Mouse (Mus musculus): ENCODE measurements around the gene Mast4.

The Mast4 gene

GRCm38 (mm10) chr13:103059995-103060652 lies 274.2 kb downstream of the Mast4 start:
- no peak for DNase-seq (ENCODE audit: low read depth, low spot score)

- DNase-seq (ENCODE audit: low read depth, low spot score): no peak
These were observed 277.8 kb downstream of the Mast4 start for GRCm38 (mm10) chr13:103056451-103056850.

- DNase-seq (ENCODE audit: low read depth, low spot score): no peak
These were observed 281.6 kb downstream of the Mast4 start for GRCm38 (mm10) chr13:103052661-103053060.

GRCm38 (mm10) chr13:103048954-103049353 lies 285.3 kb downstream of the Mast4 start:
- DNase-seq (ENCODE audit: low read depth, low spot score): no peak

GRCm38 (mm10) chr13:103043692-103044091 lies 290.6 kb downstream of the Mast4 start:
- no peak for DNase-seq (ENCODE audit: low read depth, low spot score)

- DNase-seq (ENCODE audit: low read depth, low spot score): no peak
These were observed 291.3 kb downstream of the Mast4 start for GRCm38 (mm10) chr13:103043011-103043410.

- no peak for DNase-seq (ENCODE audit: low read depth, low spot score)
These were observed 296.8 kb downstream of the Mast4 start for GRCm38 (mm10) chr13:103037466-103037865.

- no peak for DNase-seq (ENCODE audit: low read depth, low spot score)
These were observed 304.9 kb downstream of the Mast4 start for GRCm38 (mm10) chr13:103029377-103029776.

- DNase-seq (ENCODE audit: low read depth, low spot score): no peak
These were observed 306.7 kb downstream of the Mast4 start for GRCm38 (mm10) chr13:103027456-103028078.

- no peak for DNase-seq (ENCODE audit: low read depth, low spot score)
These were observed 308.8 kb downstream of the Mast4 start for GRCm38 (mm10) chr13:103025461-103025860.

- no peak for DNase-seq (ENCODE audit: low read depth, low spot score)
These were observed 315.8 kb downstream of the Mast4 start for GRCm38 (mm10) chr13:103018481-103018880.

- DNase-seq (ENCODE audit: low read depth, low spot score): no peak
These were observed 316.6 kb downstream of the Mast4 start for GRCm38 (mm10) chr13:103017661-103018060.

- no peak for DNase-seq (ENCODE audit: low read depth, low spot score)
These were observed 319.1 kb downstream of the Mast4 start for GRCm38 (mm10) chr13:103015131-103015750.

GRCm38 (mm10) chr13:103014631-103015030 lies 319.7 kb downstream of the Mast4 start:
- no peak for DNase-seq (ENCODE audit: low read depth, low spot score)

- DNase-seq (ENCODE audit: low read depth, low spot score): no peak
These were observed 320.1 kb downstream of the Mast4 start for GRCm38 (mm10) chr13:103014222-103014621.

- DNase-seq (ENCODE audit: low read depth, low spot score): no peak
These were observed 329.1 kb downstream of the Mast4 start for GRCm38 (mm10) chr13:103005227-103005626.

GRCm38 (mm10) chr13:103001831-103002230 lies 332.5 kb downstream of the Mast4 start:
- no peak for DNase-seq (ENCODE audit: low read depth, low spot score)

- DNase-seq (ENCODE audit: low read depth, low spot score): no peak
These were observed 333.4 kb downstream of the Mast4 start for GRCm38 (mm10) chr13:103000891-103001290.

GRCm38 (mm10) chr13:102994098-102994497 lies 340.2 kb downstream of the Mast4 start:
- no peak for DNase-seq (ENCODE audit: low read depth, low spot score)

- DNase-seq (ENCODE audit: low read depth, low spot score): no peak
These were observed 341.4 kb downstream of the Mast4 start for GRCm38 (mm10) chr13:102992680-102993423.

GRCm38 (mm10) chr13:102991928-102992327 lies 342.4 kb downstream of the Mast4 start:
- DNase-seq (ENCODE audit: low read depth, low spot score): no peak

- no peak for DNase-seq (ENCODE audit: low read depth, low spot score)
These were observed 343.1 kb downstream of the Mast4 start for GRCm38 (mm10) chr13:102991196-102991595.
